Mouse (Mus musculus) T-helper 1 cell (primary cell): ENCODE data around the gene Exoc6.

Source experiments
- in situ Hi-C: fragments of 300-600 bp; cut with MboI, MseI; formaldehyde crosslinking; loops from one replicate; pipeline ENCODE4 v1.15.1; 2025; ENCODE audit warnings: high pct_unique_total_duplicates

The Exoc6 gene

DNA sequence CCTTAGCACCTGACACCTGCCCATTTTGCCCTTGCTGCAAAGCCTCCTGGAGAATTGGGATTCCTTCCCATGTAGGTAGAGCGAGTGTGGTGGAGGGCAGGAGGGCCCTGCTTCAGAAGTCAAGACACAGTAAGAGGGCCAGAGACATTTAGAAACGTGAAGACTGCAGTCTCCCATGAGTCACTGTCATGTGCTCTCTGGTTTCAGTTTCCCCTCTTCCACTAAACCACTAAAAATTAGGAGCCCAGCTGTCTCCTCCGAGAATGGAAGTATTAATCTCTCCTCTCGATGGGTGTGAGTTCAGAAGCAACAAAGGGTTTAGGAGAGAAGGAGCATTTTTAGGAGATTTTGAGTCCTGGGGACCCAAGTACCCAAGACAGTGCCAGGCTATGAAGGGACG, 139.3 kb downstream of the Exoc6 start:
- in situ Hi-C loops: no loop called here

DNA sequence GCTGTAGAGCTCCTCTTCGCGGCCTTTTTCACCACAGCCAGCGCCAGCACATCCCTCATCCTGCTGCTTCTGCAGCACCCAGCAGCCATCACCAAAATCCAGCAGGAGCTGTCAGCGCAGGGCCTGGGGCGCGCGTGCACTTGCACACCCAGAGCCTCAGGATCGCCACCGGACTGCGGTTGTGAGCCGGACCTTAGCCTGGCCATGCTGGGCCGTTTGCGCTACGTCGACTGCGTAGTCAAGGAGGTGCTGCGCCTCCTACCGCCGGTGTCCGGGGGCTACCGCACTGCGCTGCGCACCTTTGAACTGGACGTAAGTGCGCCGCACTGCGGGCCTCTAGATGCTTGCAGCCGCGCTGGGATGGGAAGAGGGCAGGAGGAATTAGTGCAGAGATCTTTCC, 140.5 kb downstream of the Exoc6 start:
- in situ Hi-C loops: loop anchor here (10.0 kb wide), 1 partner anchor 144 kb away; no protein-coding TSS in a partner anchor

DNA sequence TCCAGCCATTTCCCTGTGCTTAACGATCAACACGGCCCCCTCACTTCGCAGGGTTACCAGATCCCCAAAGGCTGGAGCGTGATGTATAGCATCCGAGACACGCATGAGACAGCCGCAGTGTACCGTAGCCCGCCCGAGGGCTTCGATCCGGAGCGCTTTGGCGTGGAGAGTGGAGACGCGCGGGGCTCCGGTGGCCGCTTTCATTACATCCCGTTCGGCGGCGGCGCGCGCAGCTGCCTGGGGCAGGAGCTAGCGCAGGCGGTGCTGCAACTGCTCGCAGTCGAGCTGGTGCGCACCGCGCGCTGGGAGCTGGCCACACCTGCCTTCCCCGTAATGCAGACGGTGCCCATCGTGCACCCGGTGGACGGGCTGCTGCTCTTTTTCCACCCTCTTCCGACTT, 142.7 kb downstream of the Exoc6 start:
- in situ Hi-C loops: loop anchor here (10.0 kb wide), 1 partner anchor 142 kb away; no protein-coding TSS in a partner anchor

DNA sequence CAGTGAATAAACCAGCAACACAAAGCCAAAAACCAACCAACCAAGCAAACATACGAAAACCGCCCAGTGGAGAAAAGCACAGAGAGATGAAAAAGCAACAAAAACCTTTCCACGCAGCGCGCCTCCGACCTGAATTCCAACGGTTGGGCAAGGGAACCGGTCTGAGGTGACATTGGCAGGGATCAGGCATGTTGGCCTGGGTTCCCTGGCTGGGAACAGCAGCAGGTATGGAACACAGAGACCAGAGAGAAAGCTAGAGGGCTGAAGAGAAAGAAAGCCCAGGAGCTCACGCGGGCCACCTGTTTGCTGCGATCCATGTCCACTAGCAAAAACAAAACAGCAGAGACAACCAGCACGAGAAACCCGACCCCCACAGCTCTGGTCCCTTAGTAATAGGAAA, 144.9 kb downstream of the Exoc6 start:
- in situ Hi-C loops: loop anchor here (10.0 kb wide), 1 partner anchor 140 kb away; no protein-coding TSS in a partner anchor

DNA sequence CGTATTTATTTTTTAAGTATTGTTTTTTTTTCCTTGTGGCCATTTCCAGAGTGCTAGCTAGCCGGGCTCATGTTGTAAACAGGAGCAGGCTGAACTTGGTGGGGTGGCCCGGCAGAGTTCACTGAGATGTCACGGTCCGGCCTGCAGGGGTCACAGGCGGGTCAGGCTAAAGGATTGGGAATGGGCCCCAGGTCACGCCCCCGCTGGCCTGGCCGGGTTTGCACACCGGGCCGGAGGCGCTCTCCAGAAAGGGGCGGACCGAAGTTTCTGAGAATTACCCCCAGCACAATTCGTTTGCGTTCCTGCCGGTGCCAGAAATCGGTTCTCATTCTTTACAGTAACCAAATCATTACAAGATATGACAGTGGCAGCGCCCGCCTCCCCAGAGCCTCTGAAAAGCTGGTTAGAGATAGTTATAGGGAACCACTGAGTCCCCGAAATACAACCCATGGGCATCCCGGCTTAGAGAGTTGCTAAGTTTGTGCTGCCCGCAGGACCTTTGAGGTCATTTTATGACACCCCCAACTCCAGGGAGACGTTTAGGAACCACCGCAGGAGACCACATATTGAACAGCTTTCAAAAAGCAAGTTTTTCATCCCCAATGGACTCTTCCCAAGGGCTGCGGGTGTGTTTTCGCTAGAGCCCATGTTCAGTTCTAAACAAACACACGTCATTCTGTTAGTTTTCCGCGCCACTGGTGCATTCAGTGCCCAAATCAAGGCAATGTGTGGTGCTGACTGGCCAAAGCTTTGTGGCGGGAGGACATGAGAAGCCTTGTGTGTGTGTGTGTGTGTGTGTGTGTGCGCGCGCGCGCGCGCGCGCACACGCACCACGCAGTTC, 145.8 kb downstream of the Exoc6 start:
- in situ Hi-C loops: loop anchor here (10.0 kb wide), 1 partner anchor 139 kb away; no protein-coding TSS in a partner anchor

DNA sequence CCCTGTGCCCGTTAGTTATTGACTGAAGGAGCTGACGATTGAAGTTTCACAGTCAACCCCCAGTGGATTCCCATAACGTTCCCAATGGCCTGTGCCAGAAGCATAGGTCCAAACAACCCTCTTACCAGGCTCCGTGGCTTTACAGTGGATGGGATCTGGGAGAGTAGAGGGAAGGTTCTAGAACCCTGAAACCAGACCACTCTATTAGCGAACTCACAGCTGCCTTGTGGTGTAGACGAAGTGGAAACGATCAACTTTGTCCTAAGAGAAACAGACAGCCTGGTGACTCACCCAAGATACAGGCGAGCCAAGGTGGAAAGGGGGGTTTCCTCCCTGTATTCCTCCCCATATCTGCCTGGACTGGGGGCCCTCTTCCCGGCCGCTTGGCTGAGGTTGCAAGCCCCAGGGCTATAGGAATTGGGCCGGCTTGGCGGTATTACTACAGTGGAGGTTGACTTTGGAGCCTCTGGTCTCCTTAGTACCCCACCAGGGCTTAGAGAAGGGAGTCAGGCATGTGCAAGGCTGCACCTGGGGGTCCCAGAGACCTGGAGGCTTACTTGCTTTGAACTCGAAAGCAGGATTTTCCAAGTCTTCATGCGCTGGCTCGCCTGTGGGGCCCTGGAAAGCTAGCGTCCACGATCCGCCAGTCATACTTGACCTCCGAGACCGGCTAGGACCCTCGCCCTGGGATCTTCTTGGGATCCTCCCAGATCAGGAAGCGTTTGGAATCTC, 146.6 kb downstream of the Exoc6 start:
- in situ Hi-C loops: loop anchor here (10.0 kb wide), 1 partner anchor 138 kb away; no protein-coding TSS in a partner anchor

GRCm38 (mm10) chr19:37697335-37697636, 147.1 kb downstream of the Exoc6 start:
- in situ Hi-C loops: loop anchor here (10.0 kb wide), 1 partner anchor 138 kb away; no protein-coding TSS in a partner anchor

DNA sequence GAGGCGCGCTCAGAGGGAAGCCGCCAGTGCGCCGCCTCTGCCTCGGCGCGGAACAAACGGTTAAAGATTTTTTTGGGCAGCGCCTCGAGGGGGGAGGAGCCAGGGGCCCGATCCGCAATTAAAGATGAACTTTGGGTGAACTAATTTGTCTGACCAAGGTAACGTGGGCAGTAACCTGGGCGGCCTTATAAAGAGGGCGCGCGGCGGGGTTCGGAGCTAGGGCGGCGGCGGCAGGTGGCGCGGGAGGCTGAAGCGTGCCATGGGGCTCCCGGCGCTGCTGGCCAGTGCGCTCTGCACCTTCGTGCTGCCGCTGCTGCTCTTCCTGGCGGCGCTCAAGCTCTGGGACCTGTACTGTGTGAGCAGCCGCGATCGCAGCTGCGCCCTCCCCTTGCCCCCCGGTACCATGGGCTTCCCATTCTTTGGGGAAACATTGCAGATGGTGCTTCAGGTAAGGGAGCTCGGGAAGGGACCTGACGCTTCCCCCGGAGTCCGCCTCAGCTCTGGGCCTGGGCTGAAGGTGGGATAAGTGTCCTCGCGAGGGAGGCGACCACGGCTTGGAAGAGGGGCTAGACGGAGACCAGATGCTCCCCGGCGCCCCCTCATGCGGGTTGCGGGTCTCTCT, 147.5 kb downstream of the Exoc6 start, which contains the start of gene Cyp26a1:
Cyp26a1 (plus strand) TSS at position 148 of the 622 bp plus-strand sequence.
- in situ Hi-C loops: loop anchor here (10.0 kb wide), 1 partner anchor 137 kb away; no protein-coding TSS in a partner anchor

- in situ Hi-C loops: loop anchor here (10.0 kb wide), 1 partner anchor 136 kb away; no protein-coding TSS in a partner anchor
Measured at GRCm38 (mm10) chr19:37698273-37699160, 148.3 kb downstream of the Exoc6 start.

GRCm38 (mm10) chr19:37699711-37700110, 149.5 kb downstream of the Exoc6 start:
- in situ Hi-C loops: loop anchor here (5.0 to 10.0 kb wide), 2 partner anchors 135 to 188 kb away; no protein-coding TSS in a partner anchor

- in situ Hi-C loops: loop anchor here (5.0 kb wide), 1 partner anchor 185 kb away; no protein-coding TSS in a partner anchor
Measured at GRCm38 (mm10) chr19:37702377-37703076, 152.3 kb downstream of the Exoc6 start.

DNA sequence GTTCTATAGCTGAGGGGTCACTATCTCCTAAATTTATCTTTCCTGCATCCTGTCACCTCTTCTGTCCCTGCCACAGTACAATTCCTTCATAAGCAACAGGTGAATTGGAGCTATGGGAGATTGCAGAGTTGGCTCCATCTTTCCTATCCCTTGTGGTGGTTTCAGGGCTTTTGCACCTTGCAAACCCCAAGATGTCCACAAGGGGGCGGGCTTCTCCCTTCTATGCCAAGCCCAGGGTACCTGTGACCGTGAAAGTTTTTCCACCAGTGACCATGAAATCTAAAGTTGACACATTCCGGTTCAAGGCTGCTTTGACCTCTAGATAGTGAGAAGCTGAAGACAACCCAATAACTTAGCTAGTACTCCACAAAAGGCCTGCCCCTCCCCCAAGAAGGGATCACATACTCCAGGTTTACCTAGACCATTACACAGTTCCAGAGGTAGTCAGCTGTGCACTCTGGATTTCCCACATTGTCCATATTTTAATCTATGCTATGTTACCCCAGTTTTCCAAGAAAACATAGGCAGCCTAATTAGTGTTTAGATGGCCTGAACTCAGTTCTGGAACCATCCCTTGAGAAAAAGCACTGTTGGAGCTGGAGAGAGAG, 153.8 kb downstream of the Exoc6 start:
- in situ Hi-C loops: loop anchor here (5.0 kb wide), 1 partner anchor 183 kb away; no protein-coding TSS in a partner anchor

DNA sequence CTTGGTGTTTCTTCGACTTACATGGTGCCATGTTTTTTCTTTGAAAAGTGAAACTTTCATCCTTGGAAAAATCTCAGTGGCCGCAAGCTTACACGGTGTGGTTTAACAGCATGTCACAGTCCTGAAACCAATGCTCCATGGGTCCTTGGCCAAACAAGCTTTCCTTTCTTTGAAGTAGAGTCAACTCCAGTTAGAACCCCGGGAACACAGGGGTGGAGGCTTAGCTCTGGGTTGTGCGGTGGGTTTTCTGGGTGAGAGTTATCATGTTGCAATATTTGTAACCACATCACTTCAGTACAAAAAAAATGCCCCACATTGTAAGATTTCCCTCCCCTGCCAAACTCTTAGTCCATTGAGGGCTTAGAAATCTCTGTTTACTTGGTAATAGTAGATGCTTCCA, 155.5 kb downstream of the Exoc6 start:
- in situ Hi-C loops: no loop called here

- in situ Hi-C loops: no loop called here
Measured at GRCm38 (mm10) chr19:37714681-37715080, 164.5 kb downstream of the Exoc6 start.

DNA sequence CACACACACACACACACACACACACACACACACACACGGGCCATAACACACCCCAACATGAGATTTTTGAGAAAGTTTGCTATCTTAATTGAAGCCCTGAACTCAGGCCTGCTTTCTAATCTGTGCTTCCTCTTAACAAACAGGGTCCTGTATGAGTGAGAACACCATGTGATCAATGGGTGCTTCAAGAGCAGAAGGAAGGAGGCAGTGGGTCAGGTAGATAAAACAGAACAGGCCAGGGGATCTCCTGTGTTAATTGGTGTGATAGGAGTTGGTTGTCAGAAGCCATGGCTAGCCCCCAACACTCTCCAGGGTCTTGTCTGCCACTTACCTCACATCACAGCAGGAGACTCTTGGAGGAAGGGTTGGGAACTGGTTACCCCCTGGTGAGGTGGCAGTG, 165.8 kb downstream of the Exoc6 start:
- in situ Hi-C loops: no loop called here

GRCm38 (mm10) chr19:37716524-37717175, 166.4 kb downstream of the Exoc6 start:
- in situ Hi-C loops: no loop called here

DNA sequence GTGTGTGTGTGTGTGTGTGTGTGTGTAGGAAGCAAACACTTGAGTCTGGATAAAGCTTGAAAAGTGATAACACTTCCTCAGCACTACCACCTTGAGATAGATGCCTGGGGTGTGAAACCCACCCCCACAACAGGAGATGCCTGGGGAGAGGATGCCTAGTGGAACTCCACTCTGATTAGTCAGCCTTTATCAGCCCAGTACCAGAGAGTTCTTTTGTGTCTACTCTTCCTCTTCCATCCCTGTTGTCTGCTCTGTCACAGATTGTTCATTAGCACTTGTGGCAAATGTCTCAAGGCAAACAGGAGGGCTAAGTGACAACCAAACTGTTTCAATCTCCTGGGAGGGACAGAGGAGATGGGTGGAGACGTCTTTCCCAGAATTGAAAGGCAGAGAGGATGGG, 168.9 kb downstream of the Exoc6 start:
- in situ Hi-C loops: no loop called here

- in situ Hi-C loops: no loop called here
Measured at GRCm38 (mm10) chr19:37724591-37724990, 174.4 kb downstream of the Exoc6 start.

- in situ Hi-C loops: no loop called here
Measured at GRCm38 (mm10) chr19:37726585-37726984, 176.4 kb downstream of the Exoc6 start.
